Mouse (Mus musculus): ENCODE measurements around the gene March1.

DNA sequence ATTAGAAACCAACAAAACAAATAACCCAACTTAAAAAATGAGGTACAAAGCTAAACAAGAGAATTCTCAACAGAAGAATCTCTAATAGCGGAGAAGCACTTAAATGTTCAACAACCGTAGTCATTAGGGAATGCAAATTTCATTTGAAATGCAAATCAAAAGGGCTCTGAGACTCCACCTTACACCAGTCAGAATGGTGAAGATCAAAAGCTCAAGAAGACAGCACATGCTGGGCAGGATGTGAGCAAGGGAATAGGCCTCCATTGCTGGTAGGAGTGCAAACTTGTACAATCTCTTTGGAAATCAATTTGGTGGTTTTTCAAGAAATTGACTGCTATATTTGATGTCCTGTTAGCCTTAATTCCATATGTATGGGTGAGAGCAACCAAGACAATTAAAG is 8.2 kb upstream of the March1 start:
- TF ChIP-seq CTCF (IDR thresholded peaks at IDR 0.05 in 2 of 3, conservative IDR thresholded peaks at IDR 0.05 in 1 of 3; ENCODE audit: control insufficient read depth in 1 of 3, insufficient read depth in 1 of 3, low read depth in 2 of 3, low read length in 3 of 3, poor library complexity in 1 of 3, severe bottlenecking in 1 of 3): no peak
- no peak for TF ChIP-seq USF2 (IDR thresholded peaks at IDR 0.05; ENCODE audit: borderline replicate concordance in 1 of 2, insufficient read depth in 1 of 2, low read depth in 1 of 2, low read length in 2 of 2)
- TF ChIP-seq MAX (IDR thresholded peaks at IDR 0.05; ENCODE audit: low read length): no peak
- TF ChIP-seq JUND (IDR thresholded peaks at IDR 0.05; ENCODE audit: low read depth, low read length): no peak
- TF ChIP-seq MAFK (IDR thresholded peaks at IDR 0.05; ENCODE audit: borderline replicate concordance, low read depth, low read length): no peak
- no peak for TF ChIP-seq MYC (IDR thresholded peaks at IDR 0.05; ENCODE audit: low read depth, low read length)
- TF ChIP-seq EP300 (IDR thresholded peaks at IDR 0.05; ENCODE audit: low read depth in 1 of 2, low read length in 2 of 2): no peak

Measured in MEL (cell line).